In the genomic region with DNA sequence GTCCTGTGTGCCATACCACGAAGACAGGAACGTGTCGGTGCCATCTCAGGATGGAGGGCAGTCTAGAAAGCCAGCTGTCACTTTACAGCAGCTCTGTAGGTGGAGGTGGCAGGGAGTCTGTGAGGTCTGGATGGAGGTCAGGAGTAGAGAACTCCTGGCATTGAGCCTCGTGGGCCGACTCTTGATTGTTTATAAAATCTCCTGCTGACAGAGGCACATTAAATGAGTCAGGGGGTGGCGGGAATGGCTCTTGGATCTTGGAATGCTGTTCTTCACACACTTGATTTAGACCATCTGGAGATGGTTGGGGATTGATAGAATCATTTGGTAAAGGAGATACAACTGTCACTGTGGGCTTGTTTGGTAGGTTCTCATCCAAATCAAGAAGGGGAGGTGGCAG, we compare ENCODE assay signal across 26 mouse cellular contexts. TPM values are rescaled to one million over a fixed set of nuclear protein-coding genes. Genes with fewer than 3 reads are reported as not detected.
DNase-seq lines count a peak whose midpoint lies in the region; ATAC-seq and TF ChIP-seq lines count a peak whose summit lies in the region.
"Had no signal": no experiment of that assay in that cellular context is flagged by ENCODE, and none has a peak within 500 bp of the region (broad histone marks: within the 10 kb centered on the region; RNA-seq: fewer than 3 reads in every experiment).

No protein-coding gene starts in this region.

- H3K9me3 ChIP-seq in lung, postnatal 0 days (ENCODE audit: low read length), result no peaks in the 10 kb centered on the region
- H3K9me3 ChIP-seq: forebrain, embryonic 10.5 days; forebrain, embryonic 13.5 days; G1E; heart, embryonic 10.5 days; heart, embryonic 13.5 days had no signal

- ATAC-seq in cerebellum, adult (ENCODE audit: insufficient number of reproducible peaks, low FRiP score, low TSS enrichment), result no peak
- no peak for ATAC-seq in lung, postnatal 0 days
- ATAC-seq: forebrain, embryonic 13.5 days; forebrain, embryonic 16.5 days; hindbrain, postnatal 0 days; inflammation-experienced regulatory T-cells, adult 6 months had no signal

- H3K27ac ChIP-seq in lung, postnatal 0 days (ENCODE audit: low read length), result no peak overlapping the region
- H3K27ac ChIP-seq: forebrain, embryonic 10.5 days; forebrain, embryonic 13.5 days; heart, adult 2 months; heart, embryonic 10.5 days; heart, embryonic 13.5 days; hindbrain, embryonic 14.5 days; hindbrain, postnatal 0 days had no signal

- H3K36me3 ChIP-seq in lung, postnatal 0 days (ENCODE audit: insufficient read depth, low read length), result no peaks in the 10 kb centered on the region
- H3K36me3 ChIP-seq: heart, embryonic 10.5 days had no signal

- no peak overlapping the region for H3K9ac ChIP-seq in lung, postnatal 0 days (replicated peaks; ENCODE audit: low read depth)
- H3K9ac ChIP-seq: forebrain, embryonic 13.5 days; heart, embryonic 13.5 days; hindbrain, embryonic 14.5 days had no signal

- no peak for TF ChIP-seq EP300 in lung, postnatal 0 days (IDR thresholded peaks at IDR 0.05)

- peak; percentile 16 for DNase-seq in cerebellum, adult 9-10 months
- peak; percentile 19 to 23 for DNase-seq in cerebellum, postnatal 14 days
- DNase-seq in cerebellum, postnatal 36 days, result no peak
- peak; percentile 3 for DNase-seq in lung, postnatal 10 days
- no peak for DNase-seq in lung, postnatal 0 days (ENCODE audit: low spot score)
- DNase-seq in thymus, postnatal 25 days, result no peak
- DNase-seq: adrenal gland, adult 2 months; adrenal gland, postnatal 14 days; B cell, adult 2 months; gastrocnemius, postnatal 10 days; gastrocnemius, postnatal 36 days; heart, adult 2 months; heart, postnatal 14 days; heart, postnatal 4 days had no signal

- H3K4me1 ChIP-seq in lung, postnatal 0 days (ENCODE audit: insufficient read depth, low read depth, low read length), result no peaks in the 10 kb centered on the region
- H3K4me1 ChIP-seq: forebrain, embryonic 10.5 days; forebrain, embryonic 13.5 days; heart, embryonic 10.5 days; heart, embryonic 13.5 days had no signal

- WGBS in lung, postnatal 0 days, result 55% methylated on average over 6 of the region's 6 CpGs

- TF ChIP-seq CTCF in lung, postnatal 0 days (IDR thresholded peaks at IDR 0.05), result no peak

- H3K27me3 ChIP-seq in lung, postnatal 0 days (replicated peaks; ENCODE audit: insufficient read depth, low read length), result no peaks in the 10 kb centered on the region
- H3K27me3 ChIP-seq: CH12.LX; forebrain, embryonic 13.5 days; heart, embryonic 13.5 days had no signal

- H3K4me2 ChIP-seq in lung, postnatal 0 days (replicated peaks; ENCODE audit: low read depth, low read length), result no peak overlapping the region
- H3K4me2 ChIP-seq: forebrain, embryonic 13.5 days; heart, embryonic 13.5 days; hindbrain, embryonic 14.5 days had no signal

- H3K4me3 ChIP-seq in lung, postnatal 0 days (ENCODE audit: low read depth, low read length), result no peak overlapping the region
- H3K4me3 ChIP-seq: forebrain, embryonic 10.5 days; forebrain, embryonic 13.5 days; heart, adult 2 months; heart, embryonic 10.5 days; heart, embryonic 13.5 days had no signal

RNA-seq across cellular contexts. Expression of gene Evi2b, which starts 8.2 kb away (rescaled TPM):
- 2.0 and 2.6 TPM in 2 replicates for polyA plus RNA-seq in lung, postnatal 0 days (2015; fragmentation: Nextera tagmentation; extraction: Ambion mirVana)
- polyA plus RNA-seq: embryonic facial prominence, embryonic 11.5 days; forebrain, embryonic 13.5 days; hindbrain, embryonic 14.5 days had no signal

RNA-seq across cellular contexts. Expression of gene Omg, which starts 11.4 kb away (rescaled TPM):
- 0.13 TPM in 1 of 2 replicates, not detected in the other for polyA plus RNA-seq in lung, postnatal 0 days (2015; fragmentation: Nextera tagmentation; extraction: Ambion mirVana)
- polyA plus RNA-seq: G1E had no signal

RNA-seq across cellular contexts. Expression of gene Evi2, which starts 15.1 kb away (rescaled TPM):
- 0.61 and 0.64 TPM in 2 replicates for polyA plus RNA-seq in lung, postnatal 0 days (2015; fragmentation: Nextera tagmentation; extraction: Ambion mirVana)
- polyA plus RNA-seq: G1E had no signal

RNA-seq across cellular contexts. Expression of gene Evi2a, which starts 15.1 kb away (rescaled TPM):
- 6.4 and 8.0 TPM in 2 replicates for polyA plus RNA-seq in lung, postnatal 0 days (2015; fragmentation: Nextera tagmentation; extraction: Ambion mirVana)

Comparison
In these comparisons a context has a peak if more than half of its experiments do, and no peak if none do; other contexts are left out.
1. DNase-seq: peak in cerebellum, adult 9-10 months (single experiment), cerebellum, postnatal 14 days (2 of 2) and lung, postnatal 10 days (single experiment); none in cerebellum, postnatal 36 days (0 of 2), lung, postnatal 0 days (single experiment) and thymus, postnatal 25 days (single experiment).